Mouse (Mus musculus): ENCODE results near the gene Tmem110.

- TF ChIP-seq EP300 (IDR thresholded peaks at IDR 0.05; ENCODE audit: low read depth in 1 of 2, low read length in 2 of 2), result no peak
- no peak for TF ChIP-seq POLR2AphosphoS2 (IDR thresholded peaks at IDR 0.05; ENCODE audit: low read length)
- no peak for TF ChIP-seq CTCF (IDR thresholded peaks at IDR 0.05 in 2 of 3, conservative IDR thresholded peaks at IDR 0.05 in 1 of 3; ENCODE audit: control insufficient read depth in 1 of 3, insufficient read depth in 1 of 3, low read depth in 2 of 3, low read length in 3 of 3, poor library complexity in 1 of 3, severe bottlenecking in 1 of 3)
- no peak for TF ChIP-seq MYB (IDR thresholded peaks at IDR 0.05; ENCODE audit: low read depth, low read length)
- TF ChIP-seq GATA1 (IDR thresholded peaks at IDR 0.05; ENCODE audit: low read depth, low read length), result no peak
- TF ChIP-seq USF1 (IDR thresholded peaks at IDR 0.05; ENCODE audit: low read depth, low read length), result no peak
- TF ChIP-seq POLR2A (IDR thresholded peaks at IDR 0.05; ENCODE audit: control insufficient read depth in 1 of 2, insufficient read depth in 1 of 2, low read depth in 1 of 2, low read length in 2 of 2, poor library complexity in 1 of 2), result no peak
- no peak for TF ChIP-seq CHD2 (IDR thresholded peaks at IDR 0.05; ENCODE audit: low read length)
- TF ChIP-seq ZKSCAN1 (IDR thresholded peaks at IDR 0.05; ENCODE audit: low read depth, low read length), result no peak
These were observed 29.9 kb downstream of the Tmem110 start for GRCm38 (mm10) chr14:30855316-30855715.
